Mouse (Mus musculus) adrenal gland, postnatal 25 days (tissue): ENCODE results near the gene Lnx2. TPM values are rescaled to one million over a fixed set of nuclear protein-coding genes. Genes with fewer than 3 reads are reported as not detected.

Experiments used
- DNase-seq: peaks from one replicate; pipeline ENCODE4 v3.0.0; 2021; ENCODE audit warnings: mixed read lengths
- long read RNA-seq: library from polyadenylated mRNA; stranded (forward); transcript quantifications from one replicate; pipeline ENCODE4 v2.0.0, GENCODE M21; 2021
- total RNA-seq: library from RNA; stranded (reverse); gene quantifications from 2 replicates; pipeline ENCODE4 v1.2.3, GENCODE M21; 2021

Lnx2 gene
- total RNA-seq = 13.9 and 14.0 TPM in 2 replicates
- long read RNA-seq, full-length matches to known transcripts = 20 of 36 reads
- long read RNA-seq, partial matches to known transcripts = 9 of 36 reads
- long read RNA-seq, other reads (novel, unspliced or antisense) = 7 of 36 reads

DNA sequence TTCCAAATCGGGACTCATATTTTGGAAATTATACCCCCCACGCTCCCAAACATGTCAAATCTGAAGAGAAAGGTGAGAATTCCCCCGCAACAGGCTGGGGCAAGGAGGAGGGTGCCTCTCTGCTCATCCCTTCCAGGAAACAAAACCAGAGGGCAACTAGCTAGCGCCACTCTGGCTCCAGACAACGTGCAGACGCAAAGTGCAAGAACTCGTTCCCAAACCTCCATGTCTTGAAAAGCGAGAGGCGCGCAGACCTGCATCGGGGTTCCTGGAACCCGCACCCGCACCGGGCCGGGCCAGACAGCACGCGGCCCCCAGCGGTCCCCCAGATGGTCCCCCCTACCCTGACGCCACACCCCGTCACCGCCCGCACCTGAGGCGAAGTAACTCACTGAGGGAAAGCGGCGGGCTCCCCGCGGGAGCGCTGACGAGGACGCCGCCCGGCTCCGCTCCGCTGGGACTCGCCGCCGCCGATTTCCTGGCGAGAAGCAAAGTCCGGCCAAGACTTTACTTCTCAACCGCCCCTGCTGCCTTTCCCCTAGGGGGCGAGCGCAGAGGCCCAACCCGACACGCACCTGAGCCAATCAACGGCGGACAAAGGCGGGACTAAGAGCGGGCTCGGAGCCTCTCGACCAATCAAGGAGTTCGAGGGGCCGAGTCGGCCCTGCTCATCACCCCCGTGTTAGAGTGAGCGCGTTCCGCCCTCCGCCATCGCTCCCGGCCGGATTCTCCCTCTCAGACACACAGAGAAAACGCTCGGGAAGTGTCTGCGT lies at the start of gene Lnx2:
Gene Lnx2 (minus strand): TSS at position 561 of the 773 bp plus-strand sequence.
- DNase-seq = peak; percentile 98

DNA sequence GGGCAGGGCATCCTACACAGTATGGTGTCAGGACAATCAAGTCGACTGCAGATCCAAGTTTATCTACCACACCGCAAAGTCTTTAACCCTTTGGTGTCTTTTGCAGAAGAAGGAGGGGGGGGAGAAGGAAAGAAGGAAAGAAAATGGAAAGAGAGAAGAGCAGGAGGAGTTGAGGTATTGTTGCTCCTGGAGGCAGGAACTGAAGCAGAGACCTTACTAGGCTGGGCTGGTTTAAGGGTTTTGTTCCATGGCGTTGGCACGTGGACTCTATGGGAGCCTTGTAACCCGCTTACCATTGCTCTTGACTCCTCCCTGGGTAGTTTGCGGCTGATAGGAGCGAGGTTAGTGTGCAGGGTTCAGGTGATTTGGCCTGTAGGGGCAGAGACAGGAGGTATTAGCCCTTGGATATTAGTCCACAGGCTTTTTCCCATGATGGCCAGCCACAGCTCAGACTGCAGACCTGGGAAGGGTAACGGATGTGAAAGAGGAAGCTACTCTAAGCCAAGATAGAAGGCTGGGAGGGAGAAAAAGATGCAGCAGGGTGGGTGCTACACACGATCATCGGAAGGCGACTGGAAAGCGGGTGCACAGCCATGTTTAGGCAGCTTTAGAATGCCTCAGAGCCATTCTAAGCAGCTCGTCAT lies 49.3 kb upstream of the Lnx2 start:
- no peak for DNase-seq

DNA sequence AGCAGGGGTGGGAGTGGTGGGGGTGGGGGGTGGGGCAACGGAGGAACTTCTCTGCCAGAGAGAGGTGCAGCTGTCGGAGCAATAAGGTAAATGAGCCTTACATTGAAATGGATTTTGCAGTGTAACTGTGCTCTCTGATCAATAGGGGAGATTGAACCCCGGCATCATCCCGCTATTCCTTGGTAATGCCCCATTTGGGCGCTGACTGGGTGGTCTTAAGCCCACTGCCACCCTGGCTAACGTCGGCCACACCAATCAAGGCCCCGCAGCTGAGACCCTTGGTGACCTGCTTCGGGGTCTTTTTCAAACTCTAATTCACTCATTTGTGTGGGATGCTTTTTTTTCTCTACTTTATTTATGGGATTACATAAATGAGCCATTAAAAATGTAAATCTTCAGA lies 48.4 kb upstream of the Lnx2 start:
- DNase-seq = no peak

DNA sequence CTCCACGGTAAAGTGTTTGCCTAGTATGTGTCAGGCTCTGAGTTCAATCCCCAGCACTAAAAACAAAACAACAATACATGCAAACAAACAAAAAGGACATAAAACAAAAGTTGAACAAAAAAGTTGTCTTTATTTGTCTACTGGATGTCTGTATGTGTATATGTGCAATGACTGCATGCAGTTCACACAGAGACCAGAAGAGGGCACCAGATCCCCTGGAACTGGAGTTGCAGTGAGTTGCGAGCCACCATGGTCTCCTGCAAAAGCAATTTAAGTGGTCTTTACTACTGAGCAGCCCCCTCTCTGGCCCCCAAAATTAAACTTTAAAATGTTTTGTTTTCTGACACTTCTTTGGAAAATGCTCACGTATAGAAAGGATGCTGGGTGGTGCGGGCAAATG lies 44.8 kb upstream of the Lnx2 start:
- no peak for DNase-seq

DNA sequence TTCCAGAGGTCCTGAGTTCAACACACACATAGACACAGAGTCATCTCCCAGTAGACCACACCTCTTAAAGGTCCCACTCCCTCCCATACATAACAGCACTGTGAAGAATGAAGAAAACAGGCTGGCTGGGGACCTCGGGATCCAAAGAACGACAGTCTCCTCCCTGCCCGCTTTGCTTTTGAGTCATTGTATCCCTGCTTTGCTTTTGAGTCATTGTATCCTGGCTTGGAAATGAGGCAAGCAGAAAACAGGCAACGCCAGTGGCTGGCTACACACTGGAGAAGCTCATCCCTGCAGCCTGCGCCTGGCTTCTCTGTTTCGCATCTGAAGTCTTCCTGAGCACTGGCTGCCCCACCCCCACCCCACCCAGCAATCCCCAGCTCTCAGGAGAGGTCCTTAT lies 40.6 kb upstream of the Lnx2 start:
- no peak for DNase-seq

DNA sequence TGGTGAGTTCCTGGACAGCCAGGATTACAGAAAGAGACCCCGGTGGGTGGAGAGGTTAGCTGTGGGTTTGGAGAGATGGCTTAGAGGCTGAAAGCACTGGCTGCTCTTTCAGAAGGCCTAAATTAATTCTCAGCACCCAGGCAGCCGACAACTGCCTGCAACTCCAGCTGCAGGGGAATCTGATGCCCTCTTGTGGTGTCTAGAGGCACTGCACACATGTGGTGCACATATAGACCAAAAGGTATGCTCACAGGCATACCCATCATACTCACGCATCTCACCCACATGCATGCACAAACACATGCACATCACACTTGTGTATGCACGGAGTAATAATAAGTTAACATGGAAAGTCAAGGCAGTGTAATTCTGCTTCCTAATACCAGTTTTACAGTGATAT lies 39.2 kb upstream of the Lnx2 start:
- DNase-seq = no peak

DNA sequence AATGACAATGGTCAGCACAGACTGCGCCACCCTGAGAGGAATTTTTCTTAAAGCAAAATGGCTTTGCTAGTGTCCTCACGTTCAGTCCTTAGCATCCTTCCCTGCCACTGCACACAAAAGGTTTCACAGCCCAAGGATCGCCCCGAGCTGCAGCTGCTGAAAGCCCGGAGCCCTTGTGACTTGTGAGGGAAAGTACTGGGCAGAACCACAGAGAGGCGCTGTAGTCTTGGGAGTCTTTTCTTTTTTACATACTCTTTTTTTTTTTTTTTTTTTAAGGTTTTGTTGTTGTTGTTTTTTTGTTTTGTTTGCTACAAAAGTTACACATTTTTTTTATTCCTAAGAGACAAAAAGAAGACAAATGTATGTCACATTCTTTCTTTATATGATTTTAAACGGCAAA lies 38.4 kb upstream of the Lnx2 start:
- no peak for DNase-seq

DNA sequence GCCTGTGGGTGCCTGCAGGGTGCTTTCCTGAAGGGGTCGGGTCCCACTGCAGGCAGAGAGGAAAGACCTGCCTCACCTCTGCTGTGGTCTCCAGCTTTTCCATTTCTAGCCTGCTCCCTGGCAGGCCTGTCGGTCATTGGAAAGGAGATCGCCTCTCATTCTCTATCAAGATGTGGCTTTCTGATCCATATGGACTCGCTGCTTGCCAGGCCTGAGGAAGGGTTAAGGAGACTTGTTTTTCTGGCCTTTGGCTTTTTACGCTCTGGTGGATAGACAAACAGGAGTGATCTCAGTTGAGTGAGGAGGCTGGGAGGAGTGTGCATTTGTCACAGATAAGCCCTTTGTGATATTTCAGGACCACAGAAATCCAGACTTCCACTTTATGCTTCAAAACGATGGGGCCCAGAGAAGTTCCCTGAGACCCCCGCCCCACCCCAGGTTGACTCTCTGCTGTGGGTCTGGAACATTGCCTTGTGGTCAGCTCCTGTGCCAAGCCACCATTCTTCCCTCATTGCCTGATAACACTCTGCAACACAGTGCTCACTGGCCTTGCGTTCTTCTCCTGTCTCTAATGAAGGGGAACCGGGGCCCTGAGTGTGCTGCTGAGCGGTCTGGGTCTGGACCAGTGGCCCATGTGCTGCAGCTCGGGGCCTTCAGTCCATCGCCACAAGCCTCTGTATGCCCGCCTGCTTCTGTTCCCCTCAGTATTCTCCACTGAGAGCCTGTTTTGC lies 32.6 kb upstream of the Lnx2 start:
- DNase-seq = no peak

DNA sequence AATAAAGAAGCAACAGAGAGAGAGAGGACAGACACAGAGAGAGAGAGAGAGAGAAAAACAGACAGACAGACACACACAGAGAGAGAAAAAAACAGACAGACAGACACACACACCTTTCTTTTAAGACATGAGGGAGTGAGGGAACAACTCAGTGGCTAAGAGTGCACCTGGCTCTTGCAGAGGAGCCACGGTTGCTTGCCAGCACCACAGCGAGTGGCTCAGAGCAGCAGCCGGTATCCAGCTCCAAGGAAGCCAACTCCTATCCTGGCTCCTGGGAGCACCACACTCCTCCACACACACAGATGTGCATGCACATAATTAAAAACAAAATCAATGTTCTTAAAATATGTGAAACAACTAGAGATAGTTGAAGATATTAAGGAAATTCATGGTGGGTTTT lies 30.9 kb upstream of the Lnx2 start:
- no peak for DNase-seq

DNA sequence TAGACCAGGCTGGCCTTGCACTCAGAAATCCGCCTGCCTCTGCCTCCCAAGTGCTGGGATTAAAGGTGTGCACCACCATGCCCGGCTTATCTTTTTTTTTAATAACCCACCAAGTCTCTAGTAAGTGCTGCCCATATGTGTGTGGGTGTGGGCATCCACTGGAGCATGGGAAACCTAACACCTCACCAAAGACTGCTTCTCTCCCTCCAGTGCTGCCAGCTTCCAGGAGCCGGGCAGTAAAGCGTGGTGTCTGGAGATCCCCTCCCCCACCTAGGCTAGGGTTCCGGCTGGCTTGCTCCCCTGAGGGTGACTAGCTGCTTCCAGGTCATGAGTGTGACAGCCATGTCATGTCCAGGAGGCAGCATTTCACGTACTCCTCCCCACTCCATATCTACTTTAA lies 25.9 kb upstream of the Lnx2 start:
- DNase-seq = no peak

DNA sequence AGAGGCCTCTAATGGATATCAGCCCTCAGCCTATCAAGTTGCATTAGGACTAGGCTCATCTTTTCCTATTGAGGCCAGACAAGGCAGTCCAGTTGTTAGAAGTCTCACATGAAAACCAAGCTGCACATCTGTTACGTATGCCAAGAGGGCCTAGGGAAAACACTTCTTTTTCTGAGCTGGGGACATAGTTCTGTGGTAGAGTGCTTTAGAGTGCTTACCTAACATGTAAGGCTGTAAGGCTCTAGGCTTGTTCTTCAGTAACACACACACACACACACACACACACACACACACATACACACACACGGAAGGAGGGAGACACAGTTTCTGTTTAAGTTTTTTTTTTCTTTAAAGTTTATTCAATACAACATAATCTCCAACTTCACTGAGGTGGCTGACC lies 23.8 kb upstream of the Lnx2 start:
- DNase-seq = no peak

DNA sequence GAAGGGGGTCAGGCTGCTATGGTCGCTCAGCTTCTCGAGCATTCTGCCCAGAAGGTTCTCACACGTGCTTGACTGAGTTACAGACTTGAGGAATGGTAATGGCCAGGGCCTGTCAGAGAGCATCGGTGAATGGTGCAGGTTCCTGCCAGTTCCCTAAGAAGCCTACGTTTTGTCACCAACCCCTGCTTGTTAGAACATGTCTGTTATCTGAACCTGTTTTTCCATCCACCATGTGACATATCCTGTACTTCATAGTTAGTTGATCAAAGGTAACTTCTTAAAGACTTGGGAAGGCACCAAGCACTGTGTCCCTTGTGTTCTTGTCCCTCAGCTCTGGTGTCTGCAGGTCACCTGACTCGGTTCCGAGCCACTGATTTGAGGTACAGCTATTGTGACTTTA lies 22.3 kb upstream of the Lnx2 start:
- DNase-seq = no peak

DNA sequence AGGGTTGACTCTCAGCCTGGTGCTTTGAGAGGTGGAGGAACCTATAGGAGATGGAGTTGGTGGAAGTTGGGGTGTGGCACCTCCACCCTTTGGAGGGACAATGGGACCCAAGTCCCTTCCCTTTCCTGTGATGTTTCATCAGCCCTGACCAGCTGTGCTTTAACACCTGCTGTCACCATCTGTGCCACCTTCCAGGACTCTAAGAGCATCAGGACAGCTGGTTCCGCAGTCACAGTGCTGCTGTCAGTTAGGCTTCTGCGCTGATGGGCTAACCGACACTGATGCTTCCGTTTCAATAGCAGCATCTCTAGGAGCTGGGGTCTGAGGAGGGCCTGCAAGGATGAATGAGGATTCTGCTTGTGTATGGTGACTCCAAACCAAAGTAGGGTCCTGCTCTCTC lies 20.2 kb upstream of the Lnx2 start:
- DNase-seq = no peak

DNA sequence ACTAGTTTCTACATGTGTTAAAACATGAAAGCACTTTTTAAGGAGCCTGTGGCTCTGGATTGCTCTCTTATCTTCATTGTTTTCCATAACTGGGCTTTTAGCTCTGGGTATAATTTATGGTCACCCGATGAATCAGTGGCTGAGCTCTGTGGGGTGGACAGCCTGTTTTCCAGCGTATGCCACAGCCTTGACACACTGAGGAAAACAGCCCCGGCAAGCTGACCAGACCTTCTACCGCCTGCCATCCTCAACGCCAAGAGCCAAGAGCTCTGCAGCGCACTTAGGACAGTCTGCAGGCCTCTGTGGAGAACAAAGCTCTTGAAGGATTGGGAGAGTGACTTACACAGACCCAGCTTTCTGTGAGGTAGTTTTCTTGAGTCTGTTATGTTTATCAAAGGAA lies 17.9 kb upstream of the Lnx2 start:
- DNase-seq = peak; percentile 60

DNA sequence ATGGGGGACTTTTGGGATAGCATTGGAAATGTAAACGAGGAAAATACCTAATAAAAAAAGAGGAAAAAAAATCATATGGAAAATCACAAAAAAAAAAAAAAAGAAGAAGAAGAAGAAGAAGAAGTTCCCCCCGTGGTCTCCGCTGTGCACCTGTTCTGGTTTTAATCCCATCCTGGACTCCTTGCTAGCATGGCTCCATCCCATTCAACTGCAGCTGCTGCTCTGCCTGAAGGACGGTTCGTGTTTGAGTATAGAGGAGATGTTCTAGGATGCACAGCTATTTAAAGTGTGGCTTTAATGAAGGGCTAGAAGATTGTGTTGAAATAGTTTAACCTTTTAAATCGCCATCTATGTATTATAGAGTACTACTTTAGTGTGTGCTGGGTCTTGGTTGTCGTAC lies 16.1 kb upstream of the Lnx2 start:
- DNase-seq = no peak

DNA sequence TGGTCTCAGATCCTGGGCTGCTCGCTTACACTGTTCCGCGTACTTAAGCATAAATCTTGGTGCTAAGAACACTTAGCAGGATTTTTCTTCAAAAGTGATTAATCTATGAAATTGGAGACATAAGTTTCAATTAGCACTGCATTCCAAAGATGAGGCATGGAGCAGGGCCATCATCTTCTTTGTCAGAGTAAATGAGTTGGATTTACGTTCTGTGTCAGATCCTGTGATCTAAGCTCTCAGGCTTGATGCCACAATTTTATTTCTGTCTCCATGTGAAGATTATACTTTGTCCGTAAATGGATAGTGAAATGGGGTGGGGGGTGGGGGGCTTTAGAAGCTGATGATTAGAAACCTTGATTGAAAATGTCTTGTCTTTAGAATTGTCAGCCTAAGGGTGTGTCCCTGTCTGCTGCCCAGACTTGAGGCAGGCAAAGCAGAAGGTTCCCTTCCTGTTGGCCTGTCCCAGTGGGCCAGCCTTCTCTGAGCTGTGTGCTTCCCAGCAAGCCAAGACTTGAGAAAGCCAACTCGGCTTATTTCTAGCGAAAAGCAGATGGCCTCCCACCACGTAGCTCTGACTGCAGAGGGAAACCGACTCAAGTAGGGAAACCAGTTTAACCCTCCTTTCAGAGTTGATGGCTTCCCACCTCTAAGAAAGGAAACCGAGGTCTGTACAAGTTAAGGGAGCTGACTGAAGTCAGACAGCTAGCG lies 14.0 kb upstream of the Lnx2 start:
- DNase-seq = no peak

DNA sequence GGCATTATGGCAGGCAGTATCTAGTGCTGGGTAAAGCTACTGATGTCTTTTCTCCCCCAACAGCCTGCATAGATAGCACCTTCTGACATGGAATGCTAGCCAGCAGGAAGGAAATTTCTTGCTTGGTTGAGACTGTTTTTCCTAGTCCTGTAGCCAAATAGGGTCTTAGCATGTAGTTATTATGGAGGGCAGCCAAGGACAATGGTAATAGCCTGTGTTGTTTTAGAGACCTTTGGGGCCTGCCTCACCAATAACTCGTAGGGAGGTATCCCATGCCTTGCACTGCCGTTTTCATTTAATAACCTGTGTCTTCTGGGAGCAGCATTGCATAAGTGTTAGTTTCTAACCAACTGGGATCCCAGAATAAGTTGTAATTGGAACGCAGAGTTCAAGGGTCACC lies 13.4 kb upstream of the Lnx2 start:
- DNase-seq = no peak

DNA sequence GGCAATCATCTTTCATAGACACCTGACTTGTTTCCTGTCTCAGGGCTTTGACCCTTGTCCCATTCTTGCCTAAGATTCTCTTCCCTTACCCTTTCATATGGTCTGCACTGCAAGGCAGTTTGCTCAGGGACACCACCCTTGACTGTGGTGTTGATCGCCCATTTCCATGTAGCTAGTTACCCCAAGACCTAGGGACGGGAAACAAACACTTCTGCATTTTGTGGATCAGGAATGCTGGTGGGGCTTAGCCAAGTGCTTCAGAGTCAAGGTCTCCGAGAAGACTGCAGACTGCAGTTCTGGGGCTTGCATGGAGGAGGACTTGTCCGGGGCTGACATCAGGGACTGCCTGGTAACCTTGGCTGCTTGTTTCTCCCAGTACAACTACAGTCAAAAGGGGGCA lies 10.4 kb upstream of the Lnx2 start:
- no peak for DNase-seq

DNA sequence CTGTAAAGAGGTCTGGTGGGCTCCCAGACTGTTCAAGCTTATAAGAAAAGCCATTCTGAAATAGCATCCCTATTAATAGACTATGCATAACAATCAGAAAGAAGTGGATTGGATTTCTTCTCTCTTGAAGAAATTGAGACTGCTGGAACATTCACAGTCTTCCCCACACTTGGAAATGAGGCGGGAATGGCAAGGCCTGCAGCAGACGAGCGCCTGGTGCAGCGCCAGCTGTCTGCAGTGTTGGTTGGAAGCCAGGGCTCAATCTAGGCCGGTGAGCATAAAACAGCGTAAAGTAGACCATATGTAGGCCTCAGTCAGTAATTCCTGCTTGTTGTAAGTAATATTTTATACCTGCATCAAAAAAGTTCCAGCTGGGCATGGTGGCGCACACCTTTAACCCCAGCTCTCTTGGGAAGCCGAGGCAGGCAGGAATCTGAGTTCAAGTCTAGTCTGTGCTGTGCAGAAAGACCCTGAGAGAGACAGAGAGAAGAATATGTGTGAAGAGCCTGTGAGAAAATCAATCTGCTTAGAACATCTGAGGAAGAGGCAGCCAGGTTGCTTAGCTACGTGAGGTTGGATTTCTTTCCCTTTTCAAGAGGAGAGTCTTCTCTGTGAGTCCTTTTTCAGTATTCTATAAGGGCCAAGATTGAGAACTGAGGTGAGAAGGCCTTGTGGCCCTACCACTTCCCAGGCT lies 9.0 kb upstream of the Lnx2 start:
- peak; percentile 28 for DNase-seq

DNA sequence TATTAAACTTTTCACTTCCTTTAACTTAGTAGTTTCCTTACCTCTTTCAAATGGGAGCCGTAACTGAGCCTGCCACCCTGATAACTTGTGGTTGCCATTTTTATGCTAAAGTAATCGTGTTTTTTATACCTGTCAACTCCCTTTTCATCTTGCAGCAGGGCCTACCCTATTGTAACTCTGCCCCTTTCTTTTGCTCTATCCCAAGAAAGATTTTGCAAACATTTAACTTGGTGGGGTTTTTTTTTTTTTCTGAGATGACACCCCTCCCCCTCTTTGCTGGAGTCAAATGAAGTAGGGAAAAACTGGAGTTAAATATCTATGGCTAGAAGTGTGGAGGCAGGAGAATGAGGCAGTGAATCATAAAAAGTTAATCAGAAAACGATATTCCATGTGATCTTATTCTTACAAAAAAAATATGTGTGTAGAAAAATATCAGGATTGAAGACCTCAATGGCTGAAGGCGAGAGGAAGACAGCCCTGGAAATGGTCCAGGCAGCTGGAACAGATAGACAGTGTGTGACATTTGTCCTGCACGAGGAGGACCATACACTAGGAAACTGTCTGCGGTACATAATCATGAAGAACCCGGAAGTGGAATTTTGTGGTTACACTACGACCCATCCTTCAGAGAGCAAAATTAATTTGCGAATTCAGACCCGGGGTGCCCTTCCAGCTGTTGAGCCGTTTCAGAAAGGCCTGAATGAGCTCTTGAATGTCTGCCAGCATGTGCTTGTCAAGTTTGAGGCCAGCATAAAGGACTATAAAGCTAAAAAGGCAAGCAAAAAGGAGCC lies 1.9 kb upstream of the Lnx2 start:
- DNase-seq = peak; percentile 14
